Mouse (Mus musculus): ENCODE data around the gene Arhgap18. TPM values are rescaled to one million over a fixed set of nuclear protein-coding genes. Genes with fewer than 3 reads are reported as not detected.
"Not testable (repeated sequence)": the region's sequence is repeated elsewhere in the genome, so short reads cannot be mapped to it uniquely, and the experiment has no call there.

The Arhgap18 gene
- polyA plus RNA-seq, 1 experiment from 2014 or later = 19.6 TPM

DNA sequence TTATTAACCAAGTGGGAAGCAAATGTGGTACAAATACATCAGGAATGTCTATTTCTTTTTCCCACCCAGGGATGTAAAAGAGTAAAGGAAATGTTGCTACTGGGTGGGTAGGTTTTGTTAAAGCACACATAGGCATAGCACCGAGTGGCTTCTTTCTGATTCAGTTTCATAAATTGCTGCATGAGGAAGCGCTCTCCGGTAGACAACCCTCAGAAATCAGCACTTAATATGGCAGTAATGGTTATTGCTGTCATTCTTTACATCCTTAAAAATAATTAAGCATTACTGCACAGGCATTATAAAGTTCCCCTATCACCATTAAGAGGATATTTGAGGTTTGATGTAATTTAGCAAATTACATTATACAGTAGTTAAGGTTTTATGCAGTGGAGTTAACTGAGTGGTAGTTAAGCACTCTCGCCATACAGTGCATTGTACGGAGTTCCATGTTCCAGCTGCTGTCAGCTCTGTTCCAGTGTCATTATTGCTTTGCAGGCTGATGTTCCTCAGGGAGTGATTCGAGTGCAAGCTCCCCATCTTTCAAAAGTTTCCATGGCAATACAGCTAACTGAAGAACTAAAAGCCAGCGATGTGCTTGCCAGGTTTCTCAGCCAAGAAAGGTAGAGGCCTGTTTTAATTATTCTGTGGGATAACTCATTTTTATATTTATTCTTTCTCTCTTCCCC lies 159.0 kb downstream of the Arhgap18 start:
- Histone ChIP-seq H3K9me3 (ENCODE audit: control insufficient read depth, low read length) (no peaks in the 10 kb centered on the region), H3K27ac (replicated peaks; ENCODE audit: low read depth, low read length) (no peak overlapping the region), H3K4me1 (ENCODE audit: control insufficient read depth, insufficient read depth, low read length) (no peaks in the 10 kb centered on the region), H3K9ac (ENCODE audit: low read length) (no peak overlapping the region), H3K36me3 (ENCODE audit: control insufficient read depth, insufficient read depth, low read length) (no peaks in the 10 kb centered on the region), H3K4me2 (ENCODE audit: low read depth, severe bottlenecking) (no peak overlapping the region), H3K4me3 (ENCODE audit: low read depth, low read length) (no peak overlapping the region), H3K27me3 (ENCODE audit: control insufficient read depth, insufficient read depth, low read length) (no peaks in the 10 kb centered on the region)
- ATAC-seq (ENCODE audit: insufficient number of reproducible peaks, low FRiP score, low TSS enrichment, low read depth) = no peak
- no peak for DNase-seq (ENCODE audit: low spot score)
- WGBS = 71% methylated on average over 7 of the region's 7 CpGs

DNA sequence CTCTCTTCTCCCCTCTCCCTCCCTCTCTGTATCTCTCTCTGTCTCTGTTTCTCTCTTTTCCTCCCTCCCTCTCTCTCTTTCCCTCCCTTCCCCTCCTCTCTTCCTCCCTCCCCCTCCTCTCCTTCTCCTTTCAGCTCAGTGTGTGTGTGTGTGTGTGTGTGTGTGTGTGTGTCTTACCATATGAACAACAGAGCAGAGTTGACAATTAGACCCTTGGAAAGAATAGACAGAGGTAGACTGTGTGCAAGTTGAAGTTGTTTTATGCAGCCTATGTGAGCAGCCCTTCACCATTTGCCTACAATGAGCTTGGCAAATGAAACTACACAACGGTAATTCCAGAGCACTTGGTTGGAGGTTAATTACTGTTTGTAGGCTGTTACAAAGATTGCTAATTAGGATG lies 159.6 kb downstream of the Arhgap18 start:
- Histone ChIP-seq H3K27me3 (ENCODE audit: control insufficient read depth, insufficient read depth, low read length) (no peaks in the 10 kb centered on the region), H3K4me2 (ENCODE audit: low read depth, severe bottlenecking) (no peak overlapping the region), H3K4me3 (ENCODE audit: low read depth, low read length) (no peak overlapping the region), H3K36me3 (ENCODE audit: control insufficient read depth, insufficient read depth, low read length) (no peaks in the 10 kb centered on the region), H3K9ac (ENCODE audit: low read length) (no peak overlapping the region), H3K27ac (replicated peaks; ENCODE audit: low read depth, low read length) (no peak overlapping the region), H3K9me3 (ENCODE audit: control insufficient read depth, low read length) (no peaks in the 10 kb centered on the region), H3K4me1 (ENCODE audit: control insufficient read depth, insufficient read depth, low read length) (no peaks in the 10 kb centered on the region)
- ATAC-seq (ENCODE audit: insufficient number of reproducible peaks, low FRiP score, low TSS enrichment, low read depth) (no peak), DNase-seq (ENCODE audit: low spot score) (no peak)
- 72% methylated on average over 1 of the region's 1 CpGs for WGBS

DNA sequence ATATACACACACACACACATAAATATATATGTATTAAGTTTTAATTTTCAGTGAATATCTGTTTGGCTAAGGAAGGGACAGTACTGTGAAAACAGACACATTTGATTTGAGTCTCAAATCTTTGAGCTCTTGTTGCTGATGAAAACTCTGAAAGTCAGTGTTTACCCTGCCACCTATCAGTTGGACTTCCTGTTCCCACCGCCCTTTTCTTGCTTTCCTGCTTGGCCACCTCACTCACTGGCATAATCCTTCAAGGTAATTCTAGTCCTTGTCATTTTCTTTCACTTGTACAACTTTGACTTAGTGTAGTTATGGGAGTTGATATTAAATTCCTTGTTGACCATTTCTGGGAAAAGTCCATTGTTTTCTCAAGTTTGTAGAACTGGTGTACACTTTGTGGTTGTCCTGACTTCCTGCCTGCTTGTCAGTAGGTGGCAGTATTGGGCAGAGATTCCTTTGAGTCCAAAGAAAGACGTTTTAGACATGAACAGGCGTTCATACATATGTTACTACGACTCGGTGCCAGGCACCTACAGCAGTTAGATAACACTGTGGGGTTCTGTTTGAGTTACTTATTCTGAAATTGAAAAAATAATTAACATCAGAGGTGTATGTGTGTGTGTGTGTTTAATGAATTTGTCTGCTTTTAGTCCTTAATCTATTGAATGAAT lies 166.2 kb downstream of the Arhgap18 start:
- H3K9ac ChIP-seq (ENCODE audit: low read length) = no peak overlapping the region
- H3K27ac ChIP-seq (replicated peaks; ENCODE audit: low read depth, low read length) = no peak overlapping the region
- no peak overlapping the region for H3K4me2 ChIP-seq (ENCODE audit: low read depth, severe bottlenecking)
- ATAC-seq (ENCODE audit: insufficient number of reproducible peaks, low FRiP score, low TSS enrichment, low read depth) (no peak), DNase-seq (ENCODE audit: low spot score) (peak; percentile 48)
- no peaks in the 10 kb centered on the region for H3K9me3 ChIP-seq (ENCODE audit: control insufficient read depth, low read length)
- H3K4me3 ChIP-seq (ENCODE audit: low read depth, low read length) = no peak overlapping the region
- no peaks in the 10 kb centered on the region for H3K4me1 ChIP-seq (ENCODE audit: control insufficient read depth, insufficient read depth, low read length)
- WGBS = 38% methylated on average over 5 of the region's 5 CpGs
- H3K36me3 ChIP-seq (ENCODE audit: control insufficient read depth, insufficient read depth, low read length) = no peaks in the 10 kb centered on the region
- H3K27me3 ChIP-seq (ENCODE audit: control insufficient read depth, insufficient read depth, low read length) = no peaks in the 10 kb centered on the region

DNA sequence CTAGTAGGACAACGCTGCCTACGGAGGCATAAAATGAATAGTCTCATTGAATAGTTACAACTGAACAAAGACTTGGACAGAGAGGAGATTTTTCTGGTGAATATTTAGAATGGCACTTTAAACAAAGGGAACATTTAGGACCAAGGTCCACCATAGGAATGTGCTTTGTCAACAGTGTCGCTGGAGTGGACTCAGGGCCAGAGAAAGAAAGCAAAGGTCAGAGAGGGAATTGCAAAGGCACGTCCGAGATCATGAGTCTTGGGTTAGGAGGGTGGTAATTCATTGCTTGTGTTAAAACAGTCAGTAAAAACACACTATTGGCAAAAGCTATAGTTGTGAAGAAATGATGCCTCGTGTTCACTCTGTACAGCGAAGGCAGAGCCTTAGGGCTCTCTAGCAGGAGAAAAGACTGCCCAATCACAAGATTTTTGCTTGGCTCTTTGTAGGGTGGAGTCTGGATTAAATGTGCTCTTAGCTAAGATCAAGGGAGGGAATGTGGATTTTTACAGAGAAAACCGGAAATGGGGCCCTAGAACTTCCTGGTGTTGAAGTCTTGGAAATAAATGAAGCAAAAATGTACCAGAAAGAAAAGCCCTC lies 167.3 kb downstream of the Arhgap18 start:
- Histone ChIP-seq H3K27ac (replicated peaks; ENCODE audit: low read depth, low read length) (no peak overlapping the region), H3K4me1 (ENCODE audit: control insufficient read depth, insufficient read depth, low read length) (no peaks in the 10 kb centered on the region), H3K9ac (ENCODE audit: low read length) (no peak overlapping the region), H3K9me3 (ENCODE audit: control insufficient read depth, low read length) (no peaks in the 10 kb centered on the region), H3K27me3 (ENCODE audit: control insufficient read depth, insufficient read depth, low read length) (no peaks in the 10 kb centered on the region), H3K36me3 (ENCODE audit: control insufficient read depth, insufficient read depth, low read length) (no peaks in the 10 kb centered on the region), H3K4me2 (ENCODE audit: low read depth, severe bottlenecking) (no peak overlapping the region), H3K4me3 (ENCODE audit: low read depth, low read length) (no peak overlapping the region)
- WGBS = 73% methylated on average over 8 of the region's 8 CpGs
- ATAC-seq (ENCODE audit: insufficient number of reproducible peaks, low FRiP score, low TSS enrichment, low read depth) (no peak), DNase-seq (ENCODE audit: low spot score) (no peak)

DNA sequence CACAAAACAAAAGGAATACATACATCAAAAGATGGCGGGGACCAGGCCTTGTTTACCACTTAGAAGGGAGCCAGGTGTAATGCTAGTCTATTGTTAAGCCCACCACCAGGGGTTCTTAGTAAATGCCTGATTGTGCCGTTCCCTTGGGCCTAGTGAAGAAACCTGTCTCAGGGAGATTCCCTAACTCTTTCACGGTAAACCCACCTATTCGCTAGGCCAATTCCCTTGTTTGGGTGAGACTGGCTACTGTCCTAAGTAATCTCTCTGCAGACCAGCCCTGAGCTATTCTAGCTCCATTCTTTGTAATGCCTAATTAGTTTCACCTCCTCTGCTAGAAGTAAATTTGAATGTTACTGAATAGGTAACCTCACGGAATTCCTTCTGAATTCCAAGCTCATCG lies 182.8 kb downstream of the Arhgap18 start:
- H3K4me3 ChIP-seq (ENCODE audit: low read depth, low read length) = not testable (repeated sequence)

DNA sequence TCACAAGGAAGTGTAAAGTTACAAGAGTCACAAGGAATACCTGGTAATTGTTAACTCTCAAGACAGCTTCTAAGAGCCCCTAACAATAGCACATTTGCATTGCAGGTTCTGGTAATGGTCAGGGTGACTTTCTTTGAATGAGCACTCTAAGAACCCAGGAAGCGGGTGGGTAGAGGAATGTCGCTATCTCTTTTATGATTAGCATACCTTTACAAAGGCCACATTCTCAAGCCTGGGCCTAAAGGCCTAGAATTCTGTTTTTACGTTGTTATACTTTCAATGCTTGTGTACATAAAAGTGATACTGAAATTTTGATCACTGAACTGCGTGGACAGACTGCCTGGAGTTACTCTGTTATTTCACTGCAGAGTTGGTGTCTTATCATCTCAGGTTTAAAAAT lies 185.2 kb downstream of the Arhgap18 start:
- H3K9ac ChIP-seq (ENCODE audit: low read length); H3K4me2 ChIP-seq (ENCODE audit: low read depth, severe bottlenecking); H3K4me1 ChIP-seq (ENCODE audit: control insufficient read depth, insufficient read depth, low read length); H3K9me3 ChIP-seq (ENCODE audit: control insufficient read depth, low read length); DNase-seq (ENCODE audit: low spot score); H3K4me3 ChIP-seq (ENCODE audit: low read depth, low read length); H3K36me3 ChIP-seq (ENCODE audit: control insufficient read depth, insufficient read depth, low read length); ATAC-seq (ENCODE audit: insufficient number of reproducible peaks, low FRiP score, low TSS enrichment, low read depth); H3K27me3 ChIP-seq (ENCODE audit: control insufficient read depth, insufficient read depth, low read length); H3K27ac ChIP-seq (replicated peaks; ENCODE audit: low read depth, low read length): not testable (repeated sequence)
- WGBS = 84% methylated on average over 4 of the region's 4 CpGs

More for the DNA sequence above, 182.8 kb downstream of the Arhgap18 start:
- 91% methylated on average over 6 of the region's 6 CpGs for WGBS
- H3K4me1 ChIP-seq (ENCODE audit: control insufficient read depth, insufficient read depth, low read length); H3K36me3 ChIP-seq (ENCODE audit: control insufficient read depth, insufficient read depth, low read length); H3K27me3 ChIP-seq (ENCODE audit: control insufficient read depth, insufficient read depth, low read length); DNase-seq (ENCODE audit: low spot score); H3K27ac ChIP-seq (replicated peaks; ENCODE audit: low read depth, low read length); H3K9ac ChIP-seq (ENCODE audit: low read length); H3K4me2 ChIP-seq (ENCODE audit: low read depth, severe bottlenecking); ATAC-seq (ENCODE audit: insufficient number of reproducible peaks, low FRiP score, low TSS enrichment, low read depth); H3K9me3 ChIP-seq (ENCODE audit: control insufficient read depth, low read length): not testable (repeated sequence)

DNA sequence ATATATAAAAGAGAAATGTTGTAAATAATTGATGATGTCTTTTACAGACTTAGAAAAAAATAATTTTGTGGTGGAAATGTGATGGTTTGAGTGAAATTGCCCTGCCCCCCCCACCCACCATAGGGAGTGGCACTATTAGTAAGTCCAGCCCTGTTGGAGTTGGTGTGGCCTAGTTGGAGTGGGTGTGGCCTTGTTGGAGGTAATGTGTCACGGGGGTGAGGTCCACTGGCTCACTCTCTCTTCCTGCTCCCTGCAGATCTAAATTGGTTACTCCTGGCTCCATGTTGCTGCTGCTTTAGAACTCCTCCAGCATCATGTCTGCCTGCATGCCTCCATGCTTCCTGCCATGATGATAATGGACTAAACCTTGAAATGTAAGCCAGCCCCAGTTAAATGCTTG lies 186.3 kb downstream of the Arhgap18 start:
- no peaks in the 10 kb centered on the region for H3K9me3 ChIP-seq (ENCODE audit: control insufficient read depth, low read length)
- no peak overlapping the region for H3K4me3 ChIP-seq (ENCODE audit: low read depth, low read length)
- ATAC-seq (ENCODE audit: insufficient number of reproducible peaks, low FRiP score, low TSS enrichment, low read depth) = no peak
- no peaks in the 10 kb centered on the region for H3K36me3 ChIP-seq (ENCODE audit: control insufficient read depth, insufficient read depth, low read length)
- DNase-seq (ENCODE audit: low spot score) = no peak
- no peak overlapping the region for H3K4me2 ChIP-seq (ENCODE audit: low read depth, severe bottlenecking)
- H3K9ac ChIP-seq (ENCODE audit: low read length) = no peak overlapping the region
- no peaks in the 10 kb centered on the region for H3K27me3 ChIP-seq (ENCODE audit: control insufficient read depth, insufficient read depth, low read length)
- WGBS = 52% methylated on average over 1 of the region's 1 CpGs
- no peak overlapping the region for H3K27ac ChIP-seq (replicated peaks; ENCODE audit: low read depth, low read length)
- no peaks in the 10 kb centered on the region for H3K4me1 ChIP-seq (ENCODE audit: control insufficient read depth, insufficient read depth, low read length)

DNA sequence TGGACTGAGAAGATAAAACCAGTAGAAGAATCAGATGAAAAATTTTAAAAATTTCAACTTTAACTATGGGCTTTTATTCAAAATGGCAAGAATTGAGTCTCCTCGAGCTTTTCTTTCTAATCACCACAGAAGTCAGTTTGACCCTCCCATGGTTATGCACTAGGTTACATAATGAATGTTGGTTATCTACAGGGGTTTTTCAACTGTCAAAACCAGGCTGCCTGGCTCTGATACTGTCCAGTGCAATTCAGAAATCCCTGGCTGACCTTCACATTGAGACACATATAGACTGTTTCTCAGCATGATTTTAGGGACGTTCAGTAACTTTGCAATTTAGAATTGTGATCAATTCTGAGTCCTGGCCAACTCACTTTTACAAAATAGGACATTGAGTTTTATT lies 195.1 kb downstream of the Arhgap18 start:
- Histone ChIP-seq H3K9me3 (ENCODE audit: control insufficient read depth, low read length) (no peaks in the 10 kb centered on the region), H3K4me3 (ENCODE audit: low read depth, low read length) (no peak overlapping the region), H3K27me3 (ENCODE audit: control insufficient read depth, insufficient read depth, low read length) (no peaks in the 10 kb centered on the region), H3K27ac (replicated peaks; ENCODE audit: low read depth, low read length) (no peak overlapping the region), H3K36me3 (ENCODE audit: control insufficient read depth, insufficient read depth, low read length) (no peaks in the 10 kb centered on the region), H3K4me2 (ENCODE audit: low read depth, severe bottlenecking) (no peak overlapping the region), H3K4me1 (ENCODE audit: control insufficient read depth, insufficient read depth, low read length) (no peaks in the 10 kb centered on the region), H3K9ac (ENCODE audit: low read length) (no peak overlapping the region)
- 83% methylated on average over 2 of the region's 2 CpGs for WGBS
- DNase-seq (ENCODE audit: low spot score) = no peak
- ATAC-seq (ENCODE audit: insufficient number of reproducible peaks, low FRiP score, low TSS enrichment, low read depth) = no peak
